Mouse (Mus musculus): Measurements from ENCODE around the gene Scn10a.

DNA sequence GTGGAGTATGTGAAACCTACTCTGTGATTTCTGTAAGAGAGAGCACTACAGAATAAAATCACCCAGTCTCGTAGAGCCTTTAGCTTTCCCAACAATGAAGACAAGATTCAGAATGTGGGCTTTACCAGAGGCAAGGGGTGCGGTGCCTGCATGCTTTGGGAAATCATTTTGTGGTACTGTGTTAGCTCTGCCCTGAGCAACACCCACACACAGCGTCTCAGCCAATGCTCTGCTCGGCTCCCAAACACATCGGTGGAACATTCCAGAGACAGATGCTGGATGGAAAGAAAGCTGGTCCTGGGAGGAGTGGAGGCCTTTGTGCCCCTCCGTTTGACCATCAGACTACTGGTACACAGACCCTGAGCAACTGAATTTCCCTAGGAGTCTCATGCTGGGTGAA, 104.3 kb downstream of the Scn10a start:
- TF ChIP-seq ZC3H11A (IDR thresholded peaks at IDR 0.05; ENCODE audit: borderline replicate concordance, low read depth, low read length) (no peak), CHD2 (IDR thresholded peaks at IDR 0.05; ENCODE audit: low read depth, low read length) (no peak), ZNF384 (IDR thresholded peaks at IDR 0.05; ENCODE audit: low read depth, low read length) (no peak)

Data from ES-E14 (cell line).